Mouse (Mus musculus) adrenal gland, adult 8-10 months (tissue): ENCODE results near the gene Eps15. TPM values are rescaled to one million over a fixed set of nuclear protein-coding genes. Genes with fewer than 3 reads are reported as not detected.
A peak's percentile ranks its signal among the peaks of the same experiment; 100 is the strongest.
"Not testable (repeated sequence)": the region's sequence is repeated elsewhere in the genome, so short reads cannot be mapped to it uniquely, and the experiment has no call there.

ENCODE experiments used
- DNase-seq: peaks from one replicate; pipeline ENCODE4 v3.0.0; 2022
- total RNA-seq, 4 experiments: library from RNA; stranded (reverse); gene quantifications; 2 replicates each; pipeline ENCODE4 v1.2.4; 2022

The Eps15 gene
- total RNA-seq, 4 experiments from 2014 or later, result 75.8 to 118 (median 94.2) TPM

DNA sequence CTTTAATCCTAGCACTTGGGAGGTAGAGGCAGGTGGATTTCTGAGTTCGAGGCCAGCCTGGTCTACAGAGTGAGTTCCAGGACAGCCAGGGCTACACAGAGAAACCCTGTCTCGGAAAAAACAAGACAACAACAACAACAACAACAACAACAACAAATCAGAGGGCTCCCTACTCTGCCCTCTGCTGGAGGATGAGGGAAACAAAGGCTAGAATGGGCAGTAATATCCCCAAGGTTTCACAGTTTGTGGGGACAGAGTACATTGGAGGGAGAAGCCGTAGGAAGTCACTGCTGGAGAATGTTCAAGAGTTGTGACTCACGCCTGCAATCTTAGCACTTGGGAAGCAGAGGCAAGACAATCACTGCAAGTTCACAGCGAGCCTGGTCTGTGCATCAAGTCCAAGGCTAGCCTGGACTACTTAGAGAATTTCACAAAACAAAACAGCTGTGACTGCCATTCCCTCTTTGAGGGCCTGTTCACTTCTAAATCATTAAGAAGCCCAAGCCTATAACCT, 121.2 kb downstream of the Eps15 start:
- no peak for DNase-seq

DNA sequence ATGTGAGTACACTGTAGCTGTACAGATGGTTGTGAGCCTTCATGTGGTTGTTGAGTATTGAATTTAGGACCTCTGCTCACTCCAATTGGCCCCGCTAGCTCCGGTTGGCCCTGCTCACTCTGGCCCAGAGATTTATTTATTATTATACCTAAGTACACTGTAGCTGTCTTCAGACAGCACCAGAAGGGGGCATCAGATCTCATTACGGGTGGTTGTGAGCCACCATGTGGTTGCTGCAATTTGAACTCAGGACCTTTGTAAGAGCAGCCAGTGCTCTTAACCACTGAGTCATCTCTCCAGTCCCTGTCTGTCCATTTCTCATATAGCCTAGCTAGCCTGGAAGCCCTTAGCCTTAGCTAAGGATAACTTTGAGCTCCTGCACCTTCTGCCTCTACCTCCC, 124.8 kb downstream of the Eps15 start:
- not testable (repeated sequence) for DNase-seq

GRCm38 (mm10) chr4:109405415-109405814, 125.3 kb downstream of the Eps15 start:
- no peak for DNase-seq

- DNase-seq, result peak; percentile 86
Measured at GRCm38 (mm10) chr4:109406054-109406485, 126.0 kb downstream of the Eps15 start.

GRCm38 (mm10) chr4:109406486-109407175, 126.6 kb downstream of the Eps15 start, which contains the start of gene Ttc39a:
TSS of gene Ttc39a (plus strand) at chr4:109406623.
- peak; percentile 48 for DNase-seq

GRCm38 (mm10) chr4:109407176-109407520, 127.1 kb downstream of the Eps15 start:
- no peak for DNase-seq

GRCm38 (mm10) chr4:109407701-109408485, 127.8 kb downstream of the Eps15 start:
- DNase-seq, result no peak

GRCm38 (mm10) chr4:109410681-109411376, 130.8 kb downstream of the Eps15 start:
- no peak for DNase-seq

DNA sequence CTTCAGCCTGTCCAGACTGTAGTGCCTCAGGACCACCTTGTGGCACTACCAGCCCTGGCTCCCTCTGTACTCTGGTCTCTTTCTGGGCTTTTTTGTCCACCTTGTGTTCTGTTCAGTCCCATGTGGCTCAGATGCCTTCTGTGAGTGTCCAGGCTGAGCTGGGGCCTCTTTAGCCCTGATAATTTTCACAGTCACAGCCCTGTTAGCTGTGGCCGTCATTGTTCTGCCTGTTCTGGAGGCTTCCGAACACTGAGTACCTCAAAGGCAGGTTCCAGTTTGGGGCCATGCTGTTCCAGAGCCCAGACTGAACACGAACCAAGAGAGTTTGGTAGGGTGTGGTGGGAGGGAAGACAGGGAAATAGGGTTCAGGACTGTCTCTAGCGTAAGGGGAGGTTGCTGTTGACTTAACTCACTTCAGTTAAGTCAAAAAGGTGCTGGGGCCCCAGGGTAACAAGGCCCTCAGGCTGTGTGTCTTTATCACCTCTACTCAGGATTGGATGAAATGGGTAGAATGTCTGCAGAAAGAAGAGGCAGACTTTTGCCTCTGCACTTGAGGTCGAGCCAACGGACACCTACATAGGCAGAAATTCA, 131.4 kb downstream of the Eps15 start:
- DNase-seq, result no peak

- DNase-seq, result no peak
Measured at GRCm38 (mm10) chr4:109412233-109412632, 132.2 kb downstream of the Eps15 start.

- DNase-seq, result no peak
Measured at GRCm38 (mm10) chr4:109417998-109418397, 137.9 kb downstream of the Eps15 start.

DNA sequence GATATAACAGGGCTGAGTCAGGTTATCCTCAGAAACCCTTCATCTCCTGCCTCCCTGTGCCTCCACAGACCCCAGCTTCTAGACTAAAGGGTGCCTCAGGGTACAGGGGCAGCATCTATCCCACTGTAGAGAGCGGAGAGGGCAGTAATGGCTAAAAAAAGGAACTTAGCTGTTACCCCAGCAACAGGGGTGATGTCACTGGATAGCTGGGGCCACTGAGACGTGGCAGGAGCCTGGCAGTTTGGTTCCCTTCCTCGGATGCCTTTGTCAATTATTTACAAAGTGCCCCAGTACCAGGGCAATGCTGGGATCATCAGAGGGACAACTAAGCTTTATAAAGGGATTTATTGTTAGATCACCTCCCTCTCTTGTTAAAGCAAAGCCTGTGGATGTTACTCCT, 138.9 kb downstream of the Eps15 start:
- no peak for DNase-seq

- DNase-seq, result no peak
Measured at GRCm38 (mm10) chr4:109419563-109419962, 139.5 kb downstream of the Eps15 start.

- DNase-seq, result no peak
Measured at GRCm38 (mm10) chr4:109420138-109420795, 140.2 kb downstream of the Eps15 start.

DNA sequence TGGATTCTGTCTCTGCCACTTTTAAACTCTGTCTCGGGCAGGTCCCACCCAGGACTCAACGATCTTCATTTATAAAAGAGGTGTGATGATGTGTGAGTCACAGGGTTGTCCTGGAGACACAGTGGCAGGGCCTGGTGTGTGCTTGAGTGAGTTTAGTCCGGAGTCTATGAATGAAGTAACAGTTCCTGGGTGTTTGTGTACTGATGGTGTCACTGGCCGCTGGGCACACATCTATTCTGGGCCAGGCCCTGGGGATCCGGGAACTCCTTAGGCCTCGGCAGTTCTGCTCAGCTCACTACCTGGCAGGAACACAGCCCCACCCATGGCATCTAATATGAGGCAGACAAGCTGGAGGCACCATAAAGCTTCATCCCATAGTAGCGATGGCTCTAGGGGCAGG, 141.5 kb downstream of the Eps15 start:
- DNase-seq, result no peak

- no peak for DNase-seq
Measured at GRCm38 (mm10) chr4:109422436-109422835, 142.4 kb downstream of the Eps15 start.

DNA sequence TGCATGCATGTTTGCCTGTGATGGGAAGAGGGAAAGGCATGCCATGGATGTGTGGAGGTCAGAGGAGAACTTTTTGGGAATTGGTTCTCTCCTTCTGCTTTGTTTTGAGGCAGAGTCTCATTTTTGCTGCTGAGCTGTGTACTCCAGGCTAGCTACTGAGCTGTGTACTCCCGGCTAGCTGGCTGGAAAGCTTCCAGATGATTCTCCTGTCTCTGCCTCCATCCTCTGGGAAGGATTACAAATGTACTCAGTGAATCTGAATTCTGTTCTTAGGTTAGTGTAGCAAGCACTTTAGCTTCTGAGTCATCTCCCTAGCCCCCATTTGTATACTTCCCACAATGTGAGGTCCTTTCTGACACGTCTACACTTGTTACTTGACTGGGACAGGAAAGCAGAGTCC, 143.4 kb downstream of the Eps15 start:
- no peak for DNase-seq

DNA sequence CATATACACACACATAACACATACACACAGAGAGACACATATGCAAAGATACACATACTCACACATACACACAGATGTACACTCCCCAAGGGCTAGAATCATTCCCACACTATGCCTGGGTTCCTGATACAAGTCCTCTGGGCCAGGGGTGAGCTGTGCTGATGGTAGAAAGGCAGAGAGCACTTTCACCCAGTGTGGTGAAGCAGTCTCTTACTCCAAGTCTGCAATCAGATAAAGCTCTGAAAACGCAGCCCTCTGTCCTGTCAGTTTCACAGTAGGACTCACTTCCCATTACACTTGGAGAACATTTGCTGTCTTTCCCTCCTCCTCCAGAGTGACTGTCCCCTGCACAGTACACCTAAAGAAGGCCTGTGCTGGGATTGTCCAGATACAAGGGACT, 147.0 kb downstream of the Eps15 start:
- no peak for DNase-seq

DNA sequence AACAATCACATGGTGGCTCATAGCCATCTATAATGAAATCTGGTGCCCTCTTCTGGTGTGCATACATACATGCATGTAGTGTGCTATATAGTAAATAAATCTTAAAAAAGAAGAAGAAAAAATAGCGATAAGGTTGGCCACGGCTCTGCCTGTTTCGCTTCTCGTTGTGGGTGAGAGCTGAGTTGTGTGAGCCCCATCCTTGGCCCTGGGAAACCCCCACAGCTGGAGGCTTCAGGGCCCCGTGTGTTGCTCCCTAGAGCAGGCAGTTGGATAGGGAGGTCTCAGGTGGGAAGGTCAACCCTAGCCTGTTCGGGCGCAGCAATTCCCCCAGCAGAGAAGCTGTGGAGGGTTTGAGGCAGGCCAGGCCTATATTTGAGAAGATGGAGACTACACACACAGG, 150.2 kb downstream of the Eps15 start:
- no peak for DNase-seq

DNA sequence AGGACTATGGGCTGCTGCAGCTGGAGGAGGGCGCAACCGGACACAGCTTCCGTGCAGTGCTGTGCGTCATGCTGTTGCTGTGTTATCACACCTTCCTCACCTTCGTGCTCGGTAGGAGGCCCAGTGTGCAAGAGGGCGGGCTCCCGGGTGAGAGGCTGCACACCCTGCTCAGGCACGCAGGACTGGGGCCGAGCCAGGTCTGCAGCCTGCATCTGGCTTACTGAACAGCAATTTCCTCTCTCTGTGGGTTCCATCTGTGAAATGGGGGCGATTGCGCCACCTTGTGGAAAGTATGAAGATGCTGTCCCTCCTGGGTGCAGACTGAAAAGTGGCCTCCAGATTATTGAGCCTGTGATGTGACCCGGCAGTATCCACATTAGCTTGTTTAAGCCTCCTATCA, 150.8 kb downstream of the Eps15 start:
- peak; percentile 34 for DNase-seq

DNA sequence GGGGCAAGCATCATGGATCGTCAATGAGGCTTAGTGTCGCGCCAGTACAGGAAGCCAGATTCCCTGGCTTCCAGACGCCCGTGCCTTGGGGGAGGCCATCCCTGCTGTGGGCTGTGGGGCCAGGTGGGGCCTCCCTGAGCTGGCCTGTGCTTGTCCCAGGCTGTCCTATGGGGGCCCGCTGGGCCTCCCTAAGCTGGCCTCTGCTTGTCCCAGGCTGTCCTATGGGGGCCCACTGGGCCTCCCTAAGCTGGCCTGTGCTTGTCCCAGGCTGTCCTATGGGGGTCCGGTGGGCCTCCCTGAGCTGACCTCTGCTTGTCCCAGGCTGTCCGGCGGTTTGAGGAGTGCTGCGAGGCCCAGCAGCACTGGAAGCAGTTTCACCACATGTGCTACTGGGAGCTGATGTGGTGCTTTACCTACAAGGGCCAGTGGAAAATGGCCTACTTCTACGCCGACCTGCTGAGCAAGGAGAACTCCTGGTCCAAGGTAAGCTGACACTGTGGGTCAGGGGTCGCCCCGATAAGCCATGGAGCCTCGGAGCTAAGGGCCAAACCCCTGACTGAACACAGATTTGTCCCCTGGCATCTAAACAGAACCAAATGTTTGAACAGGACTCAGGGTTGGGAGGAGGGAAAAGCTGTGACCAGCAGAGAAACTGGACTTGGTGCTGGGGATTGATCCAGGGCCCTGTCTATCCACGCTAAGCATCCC, 152.8 kb downstream of the Eps15 start:
- no peak for DNase-seq

DNA sequence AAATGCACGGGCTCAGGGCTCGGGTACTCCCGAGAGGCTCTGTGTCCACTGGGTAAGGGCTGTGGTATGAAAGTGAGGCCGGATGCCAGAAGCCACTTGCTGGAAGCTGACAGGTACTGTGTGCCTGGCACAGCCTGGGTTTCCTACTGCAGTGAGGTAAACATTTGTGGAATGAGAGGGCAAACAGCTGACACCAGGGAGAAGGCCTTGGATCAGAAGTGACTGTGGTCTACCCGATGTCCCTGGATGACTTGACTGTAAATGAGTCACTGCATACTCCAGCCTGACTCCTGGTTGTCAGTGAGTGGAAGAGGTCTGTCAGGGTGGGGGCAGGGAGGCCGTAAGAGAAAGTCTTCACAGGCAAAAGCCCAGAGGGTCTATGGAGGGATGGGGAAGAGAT, 153.6 kb downstream of the Eps15 start:
- peak; percentile 84 for DNase-seq
